ENCODE assay signal across 8 mouse cellular contexts in genomic region chr17:32036509-32037438, GRCm38 (mm10). TPM values are rescaled to one million over a fixed set of nuclear protein-coding genes. Genes with fewer than 3 reads are reported as not detected.
A peak's percentile ranks its signal among the peaks of the same experiment; 100 is the strongest.
DNase-seq lines count a peak whose midpoint lies in the region; ATAC-seq and TF ChIP-seq lines count a peak whose summit lies in the region.

No protein-coding gene starts in this region.

- peak overlapping the region; percentile 89 for H3K4me2 ChIP-seq in liver, embryonic 16.5 days (ENCODE audit: low read depth, low read length)

- H3K27ac ChIP-seq in liver, embryonic 16.5 days (ENCODE audit: low read length), result no peak overlapping the region

- under 1% methylated on average over 46 of the region's 46 CpGs for WGBS in lung, adult 2 months
- under 1% methylated on average over 46 of the region's 46 CpGs for WGBS in liver, embryonic 16.5 days (ENCODE audit: insufficient replicate concordance)

- peak; percentile 38 for ATAC-seq in activated CD4-positive, CD25-positive, alpha-beta regulatory T cell, adult 4 months
- peak; percentile 15 for ATAC-seq in liver, embryonic 16.5 days (ENCODE audit: low read depth)

- no peak for TF ChIP-seq CTCF in lung, adult 2 months (IDR thresholded peaks at IDR 0.05; ENCODE audit: insufficient read depth, low read length)

- H3K4me3 ChIP-seq in lung, adult 2 months (replicated peaks; ENCODE audit: extremely low read depth, low read depth, low read length), result peak overlapping the region; percentile 76
- H3K4me3 ChIP-seq in liver, embryonic 16.5 days (ENCODE audit: low read depth, low read length), result peak overlapping the region; percentile 80

- H3K4me1 ChIP-seq in lung, adult 2 months (ENCODE audit: control insufficient read depth, insufficient read depth, low read length), result peaks cover 3% of the 10 kb centered on the region; the same call in 1 of the 2 replicates
- H3K4me1 ChIP-seq in liver, embryonic 16.5 days (ENCODE audit: control insufficient read depth, low read depth, low read length), result peaks cover 16% of the 10 kb centered on the region

- no peaks in the 10 kb centered on the region for H3K27me3 ChIP-seq in liver, embryonic 16.5 days (ENCODE audit: control insufficient read depth, insufficient read depth, low read depth, low read length)

- H3K9me3 ChIP-seq in liver, embryonic 16.5 days (replicated peaks; ENCODE audit: control insufficient read depth, low read length), result no peaks in the 10 kb centered on the region

- no peak for TF ChIP-seq POLR2A in lung, adult 2 months (IDR thresholded peaks at IDR 0.05; ENCODE audit: borderline replicate concordance, extremely low read depth, low read depth, low read length)

- H3K9ac ChIP-seq in liver, embryonic 16.5 days (ENCODE audit: low read depth, low read length), result peak overlapping the region; percentile 67

- peak; percentile 27 for DNase-seq in lung, adult 2 months
- DNase-seq in lung, postnatal 14 days, result no peak
- peak; percentile 42 for DNase-seq in forelimb bud, embryonic 11.5 days (ENCODE audit: low read depth, low spot score)
- DNase-seq in frontal cortex, postnatal 25 days (ENCODE audit: low spot score in 2 of 2), result no peak
- no peak for DNase-seq in right cerebral cortex, postnatal 10 days (ENCODE audit: low spot score in 2 of 2)
- DNase-seq in cerebellum, adult 11-12 months, result no peak

- no peaks in the 10 kb centered on the region for H3K36me3 ChIP-seq in liver, embryonic 16.5 days (ENCODE audit: control insufficient read depth, insufficient read depth)

RNA-seq across cellular contexts. Expression of gene Hsf2bp, which starts 0.6 kb away (rescaled TPM):
- polyA plus RNA-seq in lung, adult 2 months (2012; rRNA removed), result 0.38 and 0.42 TPM in 2 replicates
- polyA plus RNA-seq in activated CD4-positive, CD25-positive, alpha-beta regulatory T cell, adult 4 months (2017; shearing (Covaris generic)), result 1 to 10 TPM; 1.1 to 2.0 TPM
- 0.14 and 0.28 TPM in 2 replicates for polyA plus RNA-seq in liver, embryonic 16.5 days (2015; fragmentation: Nextera tagmentation; extraction: Ambion mirVana)

RNA-seq across cellular contexts. Expression of gene Rrp1b, which starts 0.9 kb away (rescaled TPM):
- 10.0 and 12.6 TPM in 2 replicates for polyA plus RNA-seq in lung, adult 2 months (2012; rRNA removed)
- 10 to 100 TPM; 56.3 to 76.7 TPM for polyA plus RNA-seq in activated CD4-positive, CD25-positive, alpha-beta regulatory T cell, adult 4 months (2017; shearing (Covaris generic))
- polyA plus RNA-seq in liver, embryonic 16.5 days (2015; fragmentation: Nextera tagmentation; extraction: Ambion mirVana), result 12.3 and 13.3 TPM in 2 replicates

Comparison
In these comparisons a context has a peak if more than half of its experiments do, and no peak if none do; other contexts are left out.
1. DNase-seq: peak in lung, adult 2 months (single experiment) and forelimb bud, embryonic 11.5 days (single experiment); none in lung, postnatal 14 days (single experiment), frontal cortex, postnatal 25 days (0 of 2), right cerebral cortex, postnatal 10 days (0 of 2) and cerebellum, adult 11-12 months (single experiment).